Mouse (Mus musculus): ENCODE results near the gene Spag6. TPM values are rescaled to one million over a fixed set of nuclear protein-coding genes. Genes with fewer than 3 reads are reported as not detected.

The Spag6 gene
- total and polyA plus RNA-seq, 3 experiments: 0.10 TPM; not detected in 2

GRCm38 (mm10) chr2:18765481-18766249 is 71.8 kb downstream of the Spag6 start:
- Histone ChIP-seq H3K27me3 (ENCODE audit: control insufficient read depth in 1 of 2, insufficient read depth in 2 of 2, low read length in 2 of 2) (peaks cover 2 to 16% of the 10 kb centered on the region in 2 experiments; a peak in 3 of 4 replicates), H3K27ac (ENCODE audit: control insufficient read depth, low read depth, low read length) (no peak overlapping the region), H3K36me3 (ENCODE audit: control insufficient read depth in 1 of 2, insufficient read depth in 2 of 2, low read length in 2 of 2) (no peaks in the 10 kb centered on the region), H3K4me1 (ENCODE audit: control insufficient read depth in 1 of 2, insufficient read depth in 2 of 2, low read length in 2 of 2) (no peaks in the 10 kb centered on the region), H3K9me3 (replicated peaks; ENCODE audit: insufficient read depth, low read length) (no peaks in the 10 kb centered on the region), H3K4me3 (ENCODE audit: control insufficient read depth in 1 of 2, insufficient read depth in 1 of 2, low read depth in 2 of 2, low read length in 2 of 2) (peak overlapping the region; percentile 81 to 88), H3K9ac (ENCODE audit: control insufficient read depth, low read depth, low read length, poor library complexity, severe bottlenecking) (peak overlapping the region; percentile 38), H3K79me2 (ENCODE audit: control insufficient read depth, insufficient read depth, low read length, poor library complexity) (no peaks in the 10 kb centered on the region)
- TF ChIP-seq SIN3A (IDR thresholded peaks at IDR 0.05; ENCODE audit: low read length) (peak; percentile 33; the same call in 1 of the 2 replicates), MXI1 (IDR thresholded peaks at IDR 0.05; ENCODE audit: low read depth, low read length) (0 out of 2 replicates have a peak, but pooled peaks have one; percentile 29), TAL1 (IDR thresholded peaks at IDR 0.05; ENCODE audit: low read length) (no peak)
- no peak for DNase-seq (ENCODE audit: low read depth, low spot score)

- TF ChIP-seq POLR2AphosphoS5 (IDR thresholded peaks at IDR 0.05; ENCODE audit: borderline replicate concordance, low read depth, low read length) (no peak), RAD21 (IDR thresholded peaks at IDR 0.05; ENCODE audit: low read depth, low read length) (no peak), NRF1 (IDR thresholded peaks at IDR 0.05; ENCODE audit: insufficient read depth, low read depth, low read length, poor library complexity, severe bottlenecking) (no peak), MAFK (IDR thresholded peaks at IDR 0.05; ENCODE audit: borderline replicate concordance, low read depth, low read length) (no peak), JUND (IDR thresholded peaks at IDR 0.05; ENCODE audit: low read depth, low read length) (no peak), ZC3H11A (IDR thresholded peaks at IDR 0.05; ENCODE audit: low read depth, low read length) (no peak), ETS1 (IDR thresholded peaks at IDR 0.05; ENCODE audit: low read depth, low read length) (no peak), GABPA (IDR thresholded peaks at IDR 0.05; ENCODE audit: low read depth, low read length) (no peak), MAX (IDR thresholded peaks at IDR 0.05; ENCODE audit: low read length) (no peak), ZKSCAN1 (IDR thresholded peaks at IDR 0.05; ENCODE audit: low read depth, low read length) (no peak), SMC3 (IDR thresholded peaks at IDR 0.05; ENCODE audit: low read depth, low read length) (no peak), POLR2AphosphoS2 (IDR thresholded peaks at IDR 0.05; ENCODE audit: low read length) (no peak), MYB (IDR thresholded peaks at IDR 0.05; ENCODE audit: low read depth, low read length) (no peak), POLR2A (IDR thresholded peaks at IDR 0.05; ENCODE audit: control insufficient read depth in 1 of 2, insufficient read depth in 1 of 2, low read depth in 1 of 2, low read length in 2 of 2, poor library complexity in 1 of 2) (no peak), TCF12 (IDR thresholded peaks at IDR 0.05; ENCODE audit: low read depth, low read length) (no peak), CTCF (IDR thresholded peaks at IDR 0.05 in 2 of 3, conservative IDR thresholded peaks at IDR 0.05 in 1 of 3; ENCODE audit: control insufficient read depth in 1 of 3, insufficient read depth in 1 of 3, low read depth in 2 of 3, low read length in 3 of 3, poor library complexity in 1 of 3, severe bottlenecking in 1 of 3) (no peak), ZNF384 (IDR thresholded peaks at IDR 0.05; ENCODE audit: low read depth, low read length) (no peak), EP300 (IDR thresholded peaks at IDR 0.05; ENCODE audit: low read depth in 1 of 2, low read length in 2 of 2) (no peak), MYC (IDR thresholded peaks at IDR 0.05; ENCODE audit: low read depth, low read length) (no peak), ZMIZ1 (IDR thresholded peaks at IDR 0.05; ENCODE audit: low read depth, low read length) (no peak)
- H3K36me3 ChIP-seq (ENCODE audit: control insufficient read depth in 1 of 2, insufficient read depth in 2 of 2, low read length in 2 of 2): no peaks in the 10 kb centered on the region
- no peaks in the 10 kb centered on the region for H3K4me1 ChIP-seq (ENCODE audit: control insufficient read depth in 1 of 2, insufficient read depth in 2 of 2, low read length in 2 of 2)
- H3K27ac ChIP-seq (ENCODE audit: control insufficient read depth, low read depth, low read length): no peak overlapping the region
- peak; percentile 45 for DNase-seq (ENCODE audit: low read depth, low spot score)
- H3K4me3 ChIP-seq (ENCODE audit: control insufficient read depth in 1 of 2, insufficient read depth in 1 of 2, low read depth in 2 of 2, low read length in 2 of 2): peak overlapping the region; percentile 81 to 88
- peak overlapping the region; percentile 86 for H3K9ac ChIP-seq (ENCODE audit: control insufficient read depth, low read depth, low read length, poor library complexity, severe bottlenecking)
- no peaks in the 10 kb centered on the region for H3K79me2 ChIP-seq (ENCODE audit: control insufficient read depth, insufficient read depth, low read length, poor library complexity)
- H3K27me3 ChIP-seq (ENCODE audit: control insufficient read depth in 1 of 2, insufficient read depth in 2 of 2, low read length in 2 of 2): peaks cover 0 to 15% of the 10 kb centered on the region in 2 experiments
- no peaks in the 10 kb centered on the region for H3K9me3 ChIP-seq (replicated peaks; ENCODE audit: insufficient read depth, low read length)
Observed at GRCm38 (mm10) chr2:18766441-18766820, 72.6 kb downstream of the Spag6 start.

All from MEL (cell line).